10 mouse cellular contexts compared by ENCODE assay signal in genomic region chr12:91798720-91799378, GRCm38 (mm10). TPM values are rescaled to one million over a fixed set of nuclear protein-coding genes. Genes with fewer than 3 reads are reported as not detected.
DNase-seq lines count a peak whose midpoint lies in the region; ATAC-seq and TF ChIP-seq lines count a peak whose summit lies in the region.
"Had no signal": no experiment of that assay in that cellular context is flagged by ENCODE, and none has a peak within 500 bp of the region (broad histone marks: within the 10 kb centered on the region; RNA-seq: fewer than 3 reads in every experiment).

No protein-coding gene starts in this region.

- no peak overlapping the region for H3K4me2 ChIP-seq in midbrain, embryonic 16.5 days (ENCODE audit: low read length)
- H3K4me2 ChIP-seq in liver, embryonic 13.5 days, result no peak overlapping the region
- H3K4me2 ChIP-seq: lung, embryonic 15.5 days had no signal

- H3K27ac ChIP-seq in midbrain, embryonic 10.5 days (replicated peaks), result no peak overlapping the region
- no peak overlapping the region for H3K27ac ChIP-seq in midbrain, embryonic 16.5 days (ENCODE audit: low read length)
- H3K27ac ChIP-seq in liver, embryonic 13.5 days, result no peak overlapping the region
- H3K27ac ChIP-seq in layer of hippocampus, adult 2 months, result no peak overlapping the region
- H3K27ac ChIP-seq: lung, embryonic 15.5 days had no signal

- WGBS in midbrain, embryonic 10.5 days, result 78% methylated on average over 6 of the region's 6 CpGs
- WGBS in midbrain, embryonic 16.5 days, result 84% methylated on average over 6 of the region's 6 CpGs
- 41% methylated on average over 6 of the region's 6 CpGs for WGBS in liver, embryonic 13.5 days (ENCODE audit: insufficient replicate concordance)

- no peak for TF ChIP-seq CTCF in layer of hippocampus, adult 2 months (conservative IDR thresholded peaks at IDR 0.05)

- no peak for ATAC-seq in midbrain, embryonic 16.5 days
- peak; percentile 27; the same call in 1 of the 2 replicates for ATAC-seq in liver, embryonic 13.5 days (ENCODE audit: low read depth)

- intact Hi-C loops in heart, postnatal 36 days (cut with DNase I), result loop anchor here (1.0 kb wide), 2 partner anchors 376 to 399 kb away; no protein-coding TSS in a partner anchor

- H3K4me1 ChIP-seq in midbrain, embryonic 10.5 days, result 0 out of 2 replicates have a peak, but pooled peaks cover 3% of the 10 kb centered on the region
- H3K4me1 ChIP-seq in midbrain, embryonic 16.5 days (ENCODE audit: control insufficient read depth, insufficient read depth, low read length), result no peaks in the 10 kb centered on the region
- peaks cover 15% of the 10 kb centered on the region for H3K4me1 ChIP-seq in liver, embryonic 13.5 days (replicated peaks)
- H3K4me1 ChIP-seq: lung, embryonic 15.5 days had no signal

- H3K9me3 ChIP-seq in midbrain, embryonic 10.5 days (replicated peaks), result no peaks in the 10 kb centered on the region
- no peaks in the 10 kb centered on the region for H3K9me3 ChIP-seq in midbrain, embryonic 16.5 days (replicated peaks; ENCODE audit: control insufficient read depth, low read length, poor library complexity, severe bottlenecking)
- no peaks in the 10 kb centered on the region for H3K9me3 ChIP-seq in liver, embryonic 13.5 days (replicated peaks)
- H3K9me3 ChIP-seq: lung, embryonic 15.5 days had no signal

- no peak overlapping the region for H3K4me3 ChIP-seq in midbrain, embryonic 10.5 days
- no peak overlapping the region for H3K4me3 ChIP-seq in midbrain, embryonic 16.5 days (ENCODE audit: low read depth, low read length)
- no peak overlapping the region for H3K4me3 ChIP-seq in liver, embryonic 13.5 days (replicated peaks)
- H3K4me3 ChIP-seq in layer of hippocampus, adult 2 months, result no peak overlapping the region
- H3K4me3 ChIP-seq: lung, embryonic 15.5 days had no signal

- H3K27me3 ChIP-seq in midbrain, embryonic 10.5 days (ENCODE audit: low read depth, poor library complexity, severe bottlenecking), result no peaks in the 10 kb centered on the region
- H3K27me3 ChIP-seq in midbrain, embryonic 16.5 days (ENCODE audit: control insufficient read depth, insufficient read depth, low read depth, low read length), result no peaks in the 10 kb centered on the region
- no peaks in the 10 kb centered on the region for H3K27me3 ChIP-seq in liver, embryonic 13.5 days
- H3K27me3 ChIP-seq: lung, embryonic 15.5 days had no signal

- peak; percentile 28 for DNase-seq in adrenal gland, postnatal 10 days
- no peak for DNase-seq in adrenal gland, postnatal 25 days
- DNase-seq in midbrain, embryonic 10.5 days (ENCODE audit: low spot score), result peak; percentile 19
- DNase-seq in liver, embryonic 13.5 days, result no peak
- DNase-seq in thymus, postnatal 14 days, result peak; percentile 43
- DNase-seq in layer of hippocampus, adult 2 months (ENCODE audit: low spot score in 2 of 2), result no peak
- DNase-seq in heart, postnatal 36 days, result no peak
- DNase-seq: kidney, adult 8-10 months had no signal

- no peak overlapping the region for H3K9ac ChIP-seq in midbrain, embryonic 16.5 days (ENCODE audit: low read depth, low read length)
- no peak overlapping the region for H3K9ac ChIP-seq in liver, embryonic 13.5 days
- H3K9ac ChIP-seq: lung, embryonic 15.5 days had no signal

- no peaks in the 10 kb centered on the region for H3K36me3 ChIP-seq in midbrain, embryonic 10.5 days
- no peaks in the 10 kb centered on the region for H3K36me3 ChIP-seq in midbrain, embryonic 16.5 days (ENCODE audit: control insufficient read depth, insufficient read depth, low read length)
- no peaks in the 10 kb centered on the region for H3K36me3 ChIP-seq in liver, embryonic 13.5 days
- H3K36me3 ChIP-seq: lung, embryonic 15.5 days had no signal

RNA-seq across cellular contexts. Expression of gene Ston2, which starts 10.7 kb away (rescaled TPM):
- total RNA-seq in adrenal gland, postnatal 10 days (2021), result 10 to 100 TPM; 10.0 to 12.9 TPM
- total RNA-seq in adrenal gland, postnatal 25 days (2021), result 7.3 and 11.5 TPM in 2 replicates
- polyA plus RNA-seq in midbrain, embryonic 10.5 days (2016; fragmentation: Nextera tagmentation; extraction: Ambion mirVana), result 9.4 and 9.9 TPM in 2 replicates
- 5.2 and 5.6 TPM in 2 replicates for polyA plus RNA-seq in midbrain, embryonic 16.5 days (2015; fragmentation: Nextera tagmentation; extraction: Ambion mirVana)
- polyA plus RNA-seq in liver, embryonic 13.5 days (2015; fragmentation: Nextera tagmentation; extraction: Ambion mirVana), result 25.0 and 25.2 TPM in 2 replicates
- 10 to 100 TPM; 33.4 to 34.7 TPM for total RNA-seq in layer of hippocampus, adult 2 months (2021)
- total RNA-seq in heart, postnatal 36 days (2021), result 1 to 10 TPM; 3.7 to 3.8 TPM

RNA-seq across cellular contexts. Expression of gene Sel1l, which starts 50.1 kb away (rescaled TPM):
- 100 to 1,000 TPM; 122 to 151 TPM for total RNA-seq in adrenal gland, postnatal 10 days (2021)
- total RNA-seq in adrenal gland, postnatal 25 days (2021), result 153 and 158 TPM in 2 replicates
- polyA plus RNA-seq in midbrain, embryonic 10.5 days (2016; fragmentation: Nextera tagmentation; extraction: Ambion mirVana), result 63.2 and 64.6 TPM in 2 replicates
- 103 and 113 TPM in 2 replicates for polyA plus RNA-seq in midbrain, embryonic 16.5 days (2015; fragmentation: Nextera tagmentation; extraction: Ambion mirVana)
- 34.5 and 43.0 TPM in 2 replicates for polyA plus RNA-seq in liver, embryonic 13.5 days (2015; fragmentation: Nextera tagmentation; extraction: Ambion mirVana)
- total RNA-seq in layer of hippocampus, adult 2 months (2021), result 100 to 1,000 TPM; 167 to 172 TPM
- total RNA-seq in heart, postnatal 36 days (2021), result 10 to 100 TPM; 63.9 to 67.0 TPM

Comparison
In these comparisons a context has a peak if more than half of its experiments do, and no peak if none do; other contexts are left out.
1. DNase-seq: peak in adrenal gland, postnatal 10 days (single experiment), midbrain, embryonic 10.5 days (single experiment) and thymus, postnatal 14 days (single experiment); none in adrenal gland, postnatal 25 days (single experiment), liver, embryonic 13.5 days (single experiment), layer of hippocampus, adult 2 months (0 of 2) and heart, postnatal 36 days (0 of 2).